Mouse (Mus musculus): ENCODE data around the gene Carmil3. TPM values are rescaled to one million over a fixed set of nuclear protein-coding genes. Genes with fewer than 3 reads are reported as not detected.

The Carmil3 gene
- polyA plus RNA-seq, 2 experiments: 3.6 to 24.8 TPM

GRCm38 (mm10) chr14:55540787-55541321 is 50.4 kb downstream of the Carmil3 start:
- DNase-seq (ENCODE audit: low spot score): peak; percentile 51
- H3K4me2 ChIP-seq (replicated peaks; ENCODE audit: low read depth, low read length, severe bottlenecking): peak overlapping the region; percentile 80
- no peak for TF ChIP-seq POLR2A (IDR thresholded peaks at IDR 0.05; ENCODE audit: borderline replicate concordance, extremely low read depth, insufficient read depth, insufficient read length)
- peaks cover 7% of the 10 kb centered on the region for H3K4me1 ChIP-seq (ENCODE audit: control insufficient read depth, insufficient read depth, low read length)
- peak; percentile 8; the same call in 1 of the 2 replicates for ATAC-seq (ENCODE audit: low FRiP score, low read depth)
- peak overlapping the region; percentile 74 for H3K27ac ChIP-seq (replicated peaks; ENCODE audit: low read depth, low read length)
- WGBS: 6% methylated on average over 10 of the region's 10 CpGs
- no peaks in the 10 kb centered on the region for H3K9me3 ChIP-seq (ENCODE audit: control insufficient read depth, low read length)
- H3K4me3 ChIP-seq (replicated peaks; ENCODE audit: low read length): peak overlapping the region; percentile 62
- peaks cover 31% of the 10 kb centered on the region for H3K36me3 ChIP-seq (ENCODE audit: control insufficient read depth, insufficient read depth, low read length)
- H3K27me3 ChIP-seq (ENCODE audit: control insufficient read depth, insufficient read depth, low read length): no peaks in the 10 kb centered on the region
- H3K9ac ChIP-seq (ENCODE audit: low read depth, low read length, severe bottlenecking): peak overlapping the region; percentile 80

GRCm38 (mm10) chr14:55542268-55542667 is 51.8 kb downstream of the Carmil3 start:
- H3K4me1 ChIP-seq (ENCODE audit: control insufficient read depth, insufficient read depth, low read length): peaks cover 7% of the 10 kb centered on the region
- no peak for ATAC-seq (ENCODE audit: low FRiP score, low read depth)
- no peak overlapping the region for H3K4me3 ChIP-seq (replicated peaks; ENCODE audit: low read length)
- H3K4me2 ChIP-seq (replicated peaks; ENCODE audit: low read depth, low read length, severe bottlenecking): no peak overlapping the region
- 97% methylated on average over 12 of the region's 12 CpGs for WGBS
- H3K36me3 ChIP-seq (ENCODE audit: control insufficient read depth, insufficient read depth, low read length): peaks cover 39% of the 10 kb centered on the region
- H3K9ac ChIP-seq (ENCODE audit: low read depth, low read length, severe bottlenecking): no peak overlapping the region
- H3K27me3 ChIP-seq (ENCODE audit: control insufficient read depth, insufficient read depth, low read length): no peaks in the 10 kb centered on the region
- no peak overlapping the region for H3K27ac ChIP-seq (replicated peaks; ENCODE audit: low read depth, low read length)
- TF ChIP-seq POLR2A (IDR thresholded peaks at IDR 0.05; ENCODE audit: borderline replicate concordance, extremely low read depth, insufficient read depth, insufficient read length): no peak
- H3K9me3 ChIP-seq (ENCODE audit: control insufficient read depth, low read length): no peaks in the 10 kb centered on the region
- DNase-seq (ENCODE audit: low spot score): no peak

GRCm38 (mm10) chr14:55544334-55544733 is 53.9 kb downstream of the Carmil3 start:
- 77% methylated on average over 9 of the region's 9 CpGs for whole genome bisulfite sequencing
- no peak for ATAC-seq (ENCODE audit: low FRiP score, low read depth)
- H3K36me3 ChIP-seq (ENCODE audit: control insufficient read depth, insufficient read depth, low read length): peaks cover 60% of the 10 kb centered on the region

GRCm38 (mm10) chr14:55550191-55550590 is 59.7 kb downstream of the Carmil3 start:
- no peak overlapping the region for H3K4me3 ChIP-seq (replicated peaks; ENCODE audit: low read length)
- H3K27me3 ChIP-seq (ENCODE audit: control insufficient read depth, insufficient read depth, low read length): no peaks in the 10 kb centered on the region
- no peak overlapping the region for H3K27ac ChIP-seq (replicated peaks; ENCODE audit: low read depth, low read length)
- H3K9me3 ChIP-seq (ENCODE audit: control insufficient read depth, low read length): no peaks in the 10 kb centered on the region
- ATAC-seq (ENCODE audit: low FRiP score, low read depth) (no peak), DNase-seq (ENCODE audit: low spot score) (no peak)
- no peak for TF ChIP-seq POLR2A (IDR thresholded peaks at IDR 0.05; ENCODE audit: borderline replicate concordance, extremely low read depth, insufficient read depth, insufficient read length)
- no peaks in the 10 kb centered on the region for H3K4me1 ChIP-seq (ENCODE audit: control insufficient read depth, insufficient read depth, low read length)
- peaks cover 46% of the 10 kb centered on the region for H3K36me3 ChIP-seq (ENCODE audit: control insufficient read depth, insufficient read depth, low read length)
- 86% methylated on average over 6 of the region's 6 CpGs for WGBS
- H3K9ac ChIP-seq (ENCODE audit: low read depth, low read length, severe bottlenecking): no peak overlapping the region
- no peak overlapping the region for H3K4me2 ChIP-seq (replicated peaks; ENCODE audit: low read depth, low read length, severe bottlenecking)

More at GRCm38 (mm10) chr14:55544334-55544733, 53.9 kb downstream of the Carmil3 start:
- Histone ChIP-seq H3K9me3 (ENCODE audit: control insufficient read depth, low read length) (no peaks in the 10 kb centered on the region), H3K4me1 (ENCODE audit: control insufficient read depth, insufficient read depth, low read length) (peaks cover 7% of the 10 kb centered on the region), H3K4me2 (replicated peaks; ENCODE audit: low read depth, low read length, severe bottlenecking) (no peak overlapping the region), H3K4me3 (replicated peaks; ENCODE audit: low read length) (no peak overlapping the region), H3K27ac (replicated peaks; ENCODE audit: low read depth, low read length) (no peak overlapping the region), H3K27me3 (ENCODE audit: control insufficient read depth, insufficient read depth, low read length) (no peaks in the 10 kb centered on the region), H3K9ac (ENCODE audit: low read depth, low read length, severe bottlenecking) (0 out of 2 replicates have a peak overlapping the region, but pooled peaks have one; percentile 7)
- no peak for TF ChIP-seq POLR2A (IDR thresholded peaks at IDR 0.05; ENCODE audit: borderline replicate concordance, extremely low read depth, insufficient read depth, insufficient read length)
- no peak for DNase-seq (ENCODE audit: low spot score)

- TF ChIP-seq POLR2A (IDR thresholded peaks at IDR 0.05; ENCODE audit: borderline replicate concordance, extremely low read depth, insufficient read depth, insufficient read length): no peak
- Histone ChIP-seq H3K9me3 (ENCODE audit: control insufficient read depth, low read length) (no peaks in the 10 kb centered on the region), H3K4me2 (replicated peaks; ENCODE audit: low read depth, low read length, severe bottlenecking) (no peak overlapping the region), H3K9ac (ENCODE audit: low read depth, low read length, severe bottlenecking) (no peak overlapping the region), H3K36me3 (ENCODE audit: control insufficient read depth, insufficient read depth, low read length) (peaks cover 36% of the 10 kb centered on the region), H3K27me3 (ENCODE audit: control insufficient read depth, insufficient read depth, low read length) (no peaks in the 10 kb centered on the region), H3K4me1 (ENCODE audit: control insufficient read depth, insufficient read depth, low read length) (no peaks in the 10 kb centered on the region), H3K4me3 (replicated peaks; ENCODE audit: low read length) (no peak overlapping the region), H3K27ac (replicated peaks; ENCODE audit: low read depth, low read length) (no peak overlapping the region)
- WGBS: 70% methylated on average over 5 of the region's 5 CpGs
- no peak for ATAC-seq (ENCODE audit: low FRiP score, low read depth)
- DNase-seq (ENCODE audit: low spot score): no peak
Measured at GRCm38 (mm10) chr14:55551347-55551746, 60.9 kb downstream of the Carmil3 start.
